Mouse (Mus musculus): ENCODE data around the gene Elp6. TPM values are rescaled to one million over a fixed set of nuclear protein-coding genes. Genes with fewer than 3 reads are reported as not detected.

Elp6 gene
- polyA plus RNA-seq, 1 experiment from 2014 or later, result 11.7 TPM

DNA sequence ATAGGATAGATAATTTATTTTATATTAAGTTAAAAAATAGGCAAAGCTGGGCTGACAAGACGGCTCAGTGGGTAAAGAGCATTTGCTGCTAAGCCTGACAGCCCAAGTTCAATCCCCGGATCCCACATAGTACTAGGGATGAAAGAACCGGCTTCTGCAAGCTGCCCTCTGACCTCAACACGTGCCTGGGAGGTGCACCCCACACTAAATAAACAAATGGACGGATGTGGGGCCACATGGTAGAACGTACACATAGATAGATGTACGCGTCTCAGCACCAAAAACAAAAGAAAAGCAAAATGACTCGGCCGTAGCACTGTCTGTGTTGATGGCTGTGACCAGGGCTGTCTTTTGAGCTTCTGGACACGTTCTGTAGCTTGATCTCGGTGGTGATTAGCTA, 56.3 kb downstream of the Elp6 start:
- 68% methylated on average over 12 of the region's 12 CpGs for WGBS
- Histone ChIP-seq H3K9ac (no peak overlapping the region), H3K27me3 (no peaks in the 10 kb centered on the region), H3K4me1 (replicated peaks) (0 out of 2 replicates have a peak, but pooled peaks cover under 1% of the 10 kb centered on the region), H3K27ac (no peak overlapping the region), H3K9me3 (replicated peaks) (no peaks in the 10 kb centered on the region), H3K36me3 (peaks cover 5% of the 10 kb centered on the region; the same call in 1 of the 2 replicates), H3K4me3 (no peak overlapping the region), H3K4me2 (no peak overlapping the region)
- no peak for ATAC-seq (replicated peaks; ENCODE audit: insufficient number of reproducible peaks, insufficient read depth, low FRiP score, low read depth)

GRCm38 (mm10) chr9:110362337-110362736, 57.4 kb downstream of the Elp6 start:
- H3K36me3 ChIP-seq, result peaks cover 5% of the 10 kb centered on the region; the same call in 1 of the 2 replicates
- 77% methylated on average over 10 of the region's 10 CpGs for WGBS

DNA sequence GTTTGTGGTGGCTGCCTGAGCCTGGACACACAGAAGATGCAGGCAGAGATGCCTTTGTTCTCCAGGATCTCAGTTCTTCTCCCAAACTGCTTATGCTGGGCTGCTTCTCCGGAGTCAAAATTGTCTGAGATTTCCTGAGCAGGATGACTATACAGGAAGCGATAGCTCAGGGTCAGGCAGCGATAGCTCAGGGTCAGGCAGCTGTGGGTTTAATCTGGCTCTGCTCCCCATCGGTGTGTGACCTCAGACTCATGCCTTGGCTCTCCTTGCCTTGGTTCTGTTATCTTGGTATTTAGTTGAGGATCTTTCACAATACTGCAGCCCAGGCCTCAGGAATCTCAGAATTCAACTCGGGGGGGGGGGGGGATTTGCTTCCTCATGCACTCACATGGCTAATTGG, 61.8 kb downstream of the Elp6 start:
- ATAC-seq (replicated peaks; ENCODE audit: insufficient number of reproducible peaks, insufficient read depth, low FRiP score, low read depth), result no peak
- no peak overlapping the region for H3K27ac ChIP-seq
- no peak overlapping the region for H3K9ac ChIP-seq
- no peak overlapping the region for H3K4me2 ChIP-seq
- 42% methylated on average over 5 of the region's 5 CpGs for WGBS
- H3K36me3 ChIP-seq, result peaks cover 5% of the 10 kb centered on the region; the same call in 1 of the 2 replicates
- no peak overlapping the region for H3K4me3 ChIP-seq
- H3K27me3 ChIP-seq, result no peaks in the 10 kb centered on the region
- peaks cover 14% of the 10 kb centered on the region; the same call in 1 of the 2 replicates for H3K4me1 ChIP-seq (replicated peaks)
- no peaks in the 10 kb centered on the region for H3K9me3 ChIP-seq (replicated peaks)

More at GRCm38 (mm10) chr9:110362337-110362736, 57.4 kb downstream of the Elp6 start:
- H3K4me2 ChIP-seq, result no peak overlapping the region
- 0 out of 2 replicates have a peak, but pooled peaks cover 3% of the 10 kb centered on the region for H3K4me1 ChIP-seq (replicated peaks)
- no peak overlapping the region for H3K9ac ChIP-seq
- no peaks in the 10 kb centered on the region for H3K9me3 ChIP-seq (replicated peaks)
- no peak for ATAC-seq (replicated peaks; ENCODE audit: insufficient number of reproducible peaks, insufficient read depth, low FRiP score, low read depth)
- no peak overlapping the region for H3K27ac ChIP-seq
- no peak overlapping the region for H3K4me3 ChIP-seq
- no peaks in the 10 kb centered on the region for H3K27me3 ChIP-seq

- H3K9ac ChIP-seq, result no peak overlapping the region
- WGBS, result 62% methylated on average over 3 of the region's 3 CpGs
- H3K27ac ChIP-seq, result peak overlapping the region; percentile 36; the same call in 1 of the 2 replicates
- peaks cover 14% of the 10 kb centered on the region; the same call in 1 of the 2 replicates for H3K4me1 ChIP-seq (replicated peaks)
- ATAC-seq (replicated peaks; ENCODE audit: insufficient number of reproducible peaks, insufficient read depth, low FRiP score, low read depth), result 0 out of 2 replicates have a peak, but pooled peaks have one; percentile 38
- no peaks in the 10 kb centered on the region for H3K9me3 ChIP-seq (replicated peaks)
- H3K4me2 ChIP-seq, result no peak overlapping the region
- peaks cover 11% of the 10 kb centered on the region; the same call in 1 of the 2 replicates for H3K36me3 ChIP-seq
- H3K27me3 ChIP-seq, result no peaks in the 10 kb centered on the region
- H3K4me3 ChIP-seq, result no peak overlapping the region
These were observed 64.9 kb downstream of the Elp6 start for GRCm38 (mm10) chr9:110369860-110370259.

Small RNA genes within 50 kb of the gene (microRNA-seq; reads per million reads assigned to microRNA genes)
- 77.5 reads per million, percentile 47 among the genes with 10 or more reads in this experiment for gene Mir6236

Other genes with a start within 250 kb of the Elp6 start
- 56.6 and 70.7 TPM in 2 replicates for gene Smarcc1, start 187.5 kb upstream of the Elp6 start, polyA plus RNA-seq (2015; fragmentation: Nextera tagmentation; extraction: Ambion mirVana)
- gene Dhx30, start 187.3 kb upstream of the Elp6 start, polyA plus RNA-seq (2015; fragmentation: Nextera tagmentation; extraction: Ambion mirVana), result 83.5 and 92.4 TPM in 2 replicates
- 2.0 and 2.6 TPM in 2 replicates for gene Cspg5, start 61.4 kb upstream of the Elp6 start, polyA plus RNA-seq (2015; fragmentation: Nextera tagmentation; extraction: Ambion mirVana)
- 17.5 and 23.0 TPM in 2 replicates for gene Scap, start 28.1 kb downstream of the Elp6 start, polyA plus RNA-seq (2015; fragmentation: Nextera tagmentation; extraction: Ambion mirVana)
- gene Ptpn23, start 103.0 kb downstream of the Elp6 start, polyA plus RNA-seq (2015; fragmentation: Nextera tagmentation; extraction: Ambion mirVana), result 9.8 and 13.9 TPM in 2 replicates
- 4.1 and 5.4 TPM in 2 replicates for gene Ngp, start 114.6 kb downstream of the Elp6 start, polyA plus RNA-seq (2015; fragmentation: Nextera tagmentation; extraction: Ambion mirVana)
- gene Klhl18, start 171.5 kb downstream of the Elp6 start, polyA plus RNA-seq (2015; fragmentation: Nextera tagmentation; extraction: Ambion mirVana), result 7.3 and 9.0 TPM in 2 replicates
- 0.52 and 0.99 TPM in 2 replicates for gene Kif9, start 171.8 kb downstream of the Elp6 start, polyA plus RNA-seq (2015; fragmentation: Nextera tagmentation; extraction: Ambion mirVana)
- 19.7 and 20.8 TPM in 2 replicates for gene Setd2, start 227.4 kb downstream of the Elp6 start, polyA plus RNA-seq (2015; fragmentation: Nextera tagmentation; extraction: Ambion mirVana)